Mouse (Mus musculus) ovary, postnatal 14 days (tissue): Measurements from ENCODE around the gene Rtkn.

Source experiments
- DNase-seq: peaks from one replicate; pipeline ENCODE4 v3.0.0; 2022; ENCODE audit warnings: low spot score

Rtkn gene

DNA sequence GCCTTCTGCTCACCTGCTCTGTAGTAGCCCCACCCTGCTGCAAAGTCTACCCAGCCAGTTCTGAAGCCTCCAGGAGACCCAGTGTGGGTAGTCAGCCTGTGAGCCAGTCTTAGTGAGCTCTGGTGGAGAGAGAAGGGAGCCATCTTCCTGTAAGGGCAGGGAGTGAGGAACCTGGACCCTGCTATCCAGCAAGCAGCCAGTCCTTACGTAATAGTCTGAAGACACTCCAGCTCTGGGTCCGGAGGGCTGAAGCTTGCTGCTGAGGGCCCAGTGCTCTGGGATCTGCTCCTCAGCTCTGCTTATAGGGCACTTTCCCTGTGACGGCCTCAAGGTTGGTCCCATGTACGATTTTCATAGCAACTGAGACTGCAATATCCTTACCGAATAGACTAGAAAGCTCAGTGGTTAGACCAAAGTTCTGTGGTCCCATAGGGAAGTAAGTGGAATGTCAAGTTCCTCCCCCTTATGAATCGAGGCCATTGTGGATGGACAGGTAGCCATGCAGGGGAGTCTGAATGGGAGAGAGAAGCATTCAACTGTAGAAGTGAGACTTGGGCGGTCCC, at the start of gene Rtkn:
Rtkn (plus strand) TSS at position 513 of the 563 bp plus-strand sequence.
- no peak for DNase-seq

DNA sequence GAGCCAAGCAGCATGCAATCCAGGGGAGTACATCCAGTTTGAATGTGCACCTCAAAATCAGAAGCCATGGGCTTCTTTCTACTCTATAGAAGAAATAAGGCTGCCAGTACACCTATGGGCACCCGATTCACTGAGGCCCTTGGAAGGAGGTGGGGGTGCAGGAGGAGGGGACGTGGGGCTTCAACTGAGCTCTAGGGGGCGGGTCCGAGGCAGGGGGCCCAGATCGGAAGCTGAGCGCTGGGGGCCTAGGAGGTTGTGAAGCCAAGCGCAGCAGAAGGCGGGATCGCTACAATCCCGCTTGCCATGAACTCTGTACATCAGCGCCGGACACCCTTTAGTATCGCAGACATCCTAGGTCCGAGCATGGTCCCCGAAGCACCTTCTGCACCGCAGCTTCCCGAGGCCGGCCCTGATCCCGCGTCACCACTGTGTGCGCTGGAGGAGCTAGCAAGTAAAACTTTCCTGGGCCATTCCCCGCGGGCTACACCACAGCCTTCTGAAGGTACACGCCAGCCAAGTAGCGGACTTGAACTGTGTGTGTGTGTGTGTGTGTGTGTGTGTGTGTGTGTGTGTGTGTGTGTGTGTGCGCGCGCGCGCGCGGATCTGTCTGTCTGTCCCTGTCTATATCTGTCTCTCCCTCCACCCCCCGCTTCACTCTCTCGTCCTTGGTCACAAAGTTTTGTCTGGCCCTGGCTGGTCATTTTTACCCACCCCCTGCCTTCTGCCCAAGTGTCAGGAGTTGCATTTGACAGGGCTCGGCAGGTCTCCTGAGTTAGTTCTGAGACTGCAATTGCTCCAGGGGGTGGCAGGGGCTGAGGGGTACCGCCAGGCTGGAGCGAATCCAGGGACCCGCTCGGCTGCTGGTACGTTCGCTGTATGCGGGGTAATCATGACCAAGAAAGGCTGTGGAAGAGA, 48.9 kb upstream of the Rtkn start, which contains the start of gene Lbx2:
Lbx2 (plus strand) TSS at position 247 of the 915 bp plus-strand sequence.
- DNase-seq = no peak

DNA sequence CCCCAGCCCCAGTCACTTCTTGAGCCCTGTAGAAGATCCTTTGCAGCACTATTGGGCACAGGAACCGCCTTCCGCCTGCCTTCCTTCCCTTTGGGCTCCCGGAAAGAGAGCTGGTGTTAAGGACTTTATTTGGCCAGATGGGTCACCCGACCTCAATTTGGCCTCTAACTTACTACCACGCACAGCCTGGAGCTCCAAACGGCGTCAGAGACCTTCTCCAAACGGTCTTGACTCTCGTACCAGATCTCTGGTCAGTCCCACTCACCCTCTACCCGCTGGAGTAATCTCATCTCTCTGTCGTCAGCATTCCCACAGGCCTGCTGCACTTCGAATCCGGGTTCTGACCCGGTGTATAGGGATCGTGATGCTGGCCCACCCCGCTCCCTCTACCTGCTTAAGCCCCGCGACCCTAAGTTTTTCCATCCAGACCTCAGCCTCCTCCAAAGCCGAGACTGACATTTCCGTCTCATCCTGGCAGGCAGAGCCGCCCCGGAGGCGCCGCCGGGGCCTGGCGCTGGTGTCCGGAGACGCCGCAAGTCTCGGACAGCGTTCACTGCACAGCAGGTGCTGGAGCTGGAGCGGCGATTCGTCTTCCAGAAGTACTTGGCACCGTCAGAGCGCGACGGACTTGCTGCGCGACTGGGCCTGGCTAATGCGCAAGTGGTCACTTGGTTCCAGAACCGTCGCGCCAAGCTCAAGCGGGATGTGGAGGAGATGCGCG, 47.9 kb upstream of the Rtkn start:
- DNase-seq = no peak

DNA sequence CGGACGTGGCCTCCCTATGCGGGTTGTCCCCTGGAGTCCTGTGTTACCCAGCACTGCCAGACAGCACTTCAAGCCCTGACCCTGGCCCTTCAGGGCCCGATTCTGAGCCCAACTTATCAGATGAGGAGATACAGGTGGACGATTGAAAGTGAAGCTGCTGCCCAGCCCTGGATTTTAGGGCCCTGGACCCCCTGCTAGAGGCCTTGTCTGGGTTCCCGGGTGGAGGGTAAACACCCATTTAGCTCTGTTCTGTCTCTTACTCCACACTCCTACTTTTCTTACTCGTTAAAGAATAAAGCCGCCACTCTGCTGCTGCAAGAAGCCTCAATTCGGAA, 47.4 kb upstream of the Rtkn start:
- no peak for DNase-seq

DNA sequence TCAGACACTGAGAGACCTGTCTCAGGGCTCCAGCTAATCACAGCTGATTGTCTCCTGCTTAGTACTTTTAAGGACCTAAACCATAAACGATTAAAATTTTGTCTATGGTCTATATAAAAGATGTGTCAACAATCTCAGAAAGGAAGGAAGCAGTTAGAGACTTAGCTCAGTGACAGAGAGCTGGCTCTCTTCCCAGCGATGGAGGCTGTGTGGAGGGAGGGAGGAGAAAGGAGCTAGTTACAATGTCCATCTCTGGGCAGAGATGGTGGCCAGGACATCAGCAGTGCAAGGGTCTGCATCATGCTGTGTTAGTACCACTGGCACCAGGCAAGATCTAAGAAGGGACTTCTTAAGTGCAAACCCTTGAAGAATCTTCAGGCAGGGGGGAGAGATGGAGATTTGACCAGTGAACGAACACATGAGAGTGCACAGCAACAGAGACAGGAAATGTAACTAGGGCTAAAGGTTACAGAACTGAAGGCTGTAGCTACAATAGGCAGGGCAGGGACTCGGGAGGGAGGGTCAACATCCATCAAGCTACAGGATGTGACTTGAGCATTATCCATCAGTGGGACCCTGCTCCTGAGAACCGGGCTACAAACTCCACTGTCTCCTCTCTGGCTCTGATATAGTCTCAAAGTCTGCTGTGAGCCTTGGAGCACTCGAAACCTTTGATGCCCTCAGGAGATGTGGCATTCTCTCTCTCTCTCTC, 42.7 kb upstream of the Rtkn start:
- DNase-seq = no peak

DNA sequence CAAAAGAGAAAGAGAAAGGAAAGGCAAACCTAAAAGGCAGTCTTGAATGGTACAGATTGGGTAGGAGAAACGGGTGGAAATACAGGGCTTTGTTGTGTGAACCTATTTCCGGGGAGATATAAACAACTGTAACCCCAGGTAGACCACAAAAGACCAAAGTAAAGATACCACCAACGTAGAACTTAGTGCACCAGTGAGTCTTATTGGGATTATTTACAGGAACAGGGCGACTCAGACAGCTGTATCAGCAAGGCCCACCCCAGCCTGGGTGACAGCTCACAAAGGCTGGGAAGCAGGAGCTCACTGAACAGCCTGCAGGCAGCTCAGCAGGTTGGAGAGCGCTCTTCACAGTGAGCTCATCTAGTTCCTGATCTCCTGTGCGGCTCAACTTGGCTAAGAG, 39.3 kb upstream of the Rtkn start:
- DNase-seq = no peak

DNA sequence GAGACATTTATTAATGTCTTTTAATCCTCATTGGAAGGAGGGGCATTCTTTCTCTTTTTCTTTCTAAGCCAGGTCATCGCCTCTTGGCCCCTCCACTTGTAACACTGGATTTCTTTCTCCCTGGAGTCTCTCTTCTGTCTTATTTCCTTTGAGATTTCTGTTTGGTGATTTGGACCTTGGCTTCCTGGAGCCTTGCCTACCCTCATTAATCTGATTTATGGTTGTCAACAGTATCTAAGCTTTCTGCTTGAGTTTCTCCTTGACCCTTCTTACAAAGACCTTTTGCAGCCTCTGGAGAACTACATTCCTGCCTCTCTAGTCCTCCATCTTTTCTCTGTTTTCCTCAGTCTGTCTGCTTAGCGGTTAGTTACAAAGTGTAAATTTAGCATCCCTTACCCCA, 36.9 kb upstream of the Rtkn start:
- no peak for DNase-seq

DNA sequence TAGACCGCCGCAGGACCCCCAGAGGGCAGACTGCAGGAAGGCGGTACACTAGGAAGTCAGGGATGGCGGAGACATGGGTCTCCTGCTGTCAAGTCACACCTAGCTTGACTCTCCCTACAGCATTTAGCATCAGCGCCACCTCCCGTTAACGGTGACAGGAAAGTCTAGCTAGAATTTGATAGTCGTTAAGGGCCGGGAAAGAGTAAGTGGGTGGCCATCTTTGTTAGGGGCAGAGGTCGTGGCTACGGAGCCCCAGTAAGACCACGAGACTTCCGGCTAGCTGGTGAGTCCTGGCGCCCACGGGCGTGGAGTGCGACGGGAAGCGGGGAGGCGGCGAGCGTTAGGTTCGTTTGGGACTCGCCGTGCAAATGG, 34.0 kb upstream of the Rtkn start, which contains the start of the genes Ccdc142 and Gm42688:
Ccdc142 (plus strand) TSS at position 286 of the 372 bp plus-strand sequence.
Gm42688 (plus strand) TSS at position 302 of the 372 bp plus-strand sequence.
- peak; percentile 69 for DNase-seq

DNA sequence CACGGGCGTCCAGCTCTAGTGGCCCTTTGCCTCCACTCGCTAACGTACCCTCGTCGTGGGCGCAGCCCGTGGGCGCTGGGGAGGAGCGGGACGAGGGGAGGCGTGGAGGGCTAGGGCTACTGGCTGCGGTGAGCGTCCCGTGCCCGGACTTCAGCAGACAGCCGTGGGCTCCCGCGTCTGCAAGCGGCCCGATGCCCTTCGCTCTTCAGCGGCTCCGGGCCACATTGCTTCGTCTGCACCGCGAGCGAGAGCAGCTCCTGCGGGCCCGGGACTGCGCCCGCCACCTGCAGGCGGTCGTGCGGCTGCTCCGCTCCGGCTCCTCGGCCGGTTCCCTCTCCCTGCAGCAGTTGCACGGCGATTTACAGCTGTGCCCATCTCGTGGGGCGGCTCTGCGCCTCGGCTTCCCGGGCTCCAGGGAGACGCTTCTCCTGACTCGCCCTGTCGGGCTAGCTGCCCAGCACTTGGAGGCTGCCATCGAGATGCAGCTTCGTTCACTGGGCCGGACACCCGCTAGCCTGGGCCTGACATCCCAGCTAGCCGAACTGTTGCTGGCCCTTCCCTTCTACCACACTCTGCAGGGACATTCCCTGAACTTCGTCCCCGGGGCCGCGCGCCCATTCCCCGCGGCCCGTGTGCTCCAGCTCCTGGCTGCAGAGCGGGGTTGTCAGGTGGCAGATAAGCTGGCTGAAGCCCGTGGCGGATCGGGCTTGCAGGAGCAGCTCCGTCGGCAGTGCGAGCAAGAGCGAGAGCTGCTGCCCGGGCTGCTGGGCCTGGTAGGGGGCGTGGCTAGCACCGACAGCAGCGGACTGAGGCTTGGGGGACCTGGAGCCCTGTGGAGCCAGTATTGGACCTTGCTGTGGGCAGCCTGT, 33.3 kb upstream of the Rtkn start:
- DNase-seq = peak; percentile 53

DNA sequence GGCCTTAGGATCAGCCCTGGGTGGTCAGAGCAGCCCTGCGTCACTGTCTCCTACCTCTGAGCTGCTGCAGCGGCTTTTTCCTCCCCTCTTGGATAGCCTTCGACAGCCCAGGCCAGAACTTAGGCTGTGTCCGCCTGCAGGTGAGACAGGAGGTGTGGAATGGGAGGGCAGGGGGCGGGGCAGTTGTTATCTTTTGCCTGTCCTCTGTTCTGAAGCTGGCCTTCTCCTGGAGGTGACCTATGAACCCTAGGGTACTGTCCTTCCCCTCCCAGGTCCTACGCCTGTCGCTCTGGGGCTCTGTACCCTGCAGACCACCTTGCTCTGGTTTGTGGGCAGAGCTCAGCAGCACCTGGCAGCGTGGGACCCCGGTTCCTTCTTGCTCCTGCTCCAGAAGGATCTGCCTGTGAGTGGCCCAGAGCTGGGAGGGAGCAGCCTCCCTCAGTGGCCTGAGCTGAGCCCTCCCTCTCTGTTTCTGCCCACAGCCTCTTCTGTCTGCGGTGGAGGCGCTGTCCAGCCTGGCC, 32.1 kb upstream of the Rtkn start:
- no peak for DNase-seq

DNA sequence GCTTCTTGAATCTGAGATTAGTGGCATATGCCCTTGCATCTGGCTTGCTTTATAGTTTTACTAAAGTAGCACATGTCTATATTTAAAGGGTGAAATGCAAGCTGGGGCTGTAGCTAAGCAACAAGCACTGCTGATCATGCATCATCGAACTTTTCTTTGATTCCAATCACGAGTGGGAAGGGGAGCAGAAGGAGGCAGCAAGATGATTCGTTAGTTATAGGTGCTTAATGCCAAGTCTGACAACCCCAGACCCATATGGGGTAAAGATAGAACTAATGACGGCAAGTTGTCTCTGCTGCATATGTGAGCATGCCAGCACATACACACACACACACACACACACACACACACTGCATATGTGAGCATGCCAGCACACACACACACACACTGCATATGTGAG, 31.1 kb upstream of the Rtkn start:
- DNase-seq = no peak

DNA sequence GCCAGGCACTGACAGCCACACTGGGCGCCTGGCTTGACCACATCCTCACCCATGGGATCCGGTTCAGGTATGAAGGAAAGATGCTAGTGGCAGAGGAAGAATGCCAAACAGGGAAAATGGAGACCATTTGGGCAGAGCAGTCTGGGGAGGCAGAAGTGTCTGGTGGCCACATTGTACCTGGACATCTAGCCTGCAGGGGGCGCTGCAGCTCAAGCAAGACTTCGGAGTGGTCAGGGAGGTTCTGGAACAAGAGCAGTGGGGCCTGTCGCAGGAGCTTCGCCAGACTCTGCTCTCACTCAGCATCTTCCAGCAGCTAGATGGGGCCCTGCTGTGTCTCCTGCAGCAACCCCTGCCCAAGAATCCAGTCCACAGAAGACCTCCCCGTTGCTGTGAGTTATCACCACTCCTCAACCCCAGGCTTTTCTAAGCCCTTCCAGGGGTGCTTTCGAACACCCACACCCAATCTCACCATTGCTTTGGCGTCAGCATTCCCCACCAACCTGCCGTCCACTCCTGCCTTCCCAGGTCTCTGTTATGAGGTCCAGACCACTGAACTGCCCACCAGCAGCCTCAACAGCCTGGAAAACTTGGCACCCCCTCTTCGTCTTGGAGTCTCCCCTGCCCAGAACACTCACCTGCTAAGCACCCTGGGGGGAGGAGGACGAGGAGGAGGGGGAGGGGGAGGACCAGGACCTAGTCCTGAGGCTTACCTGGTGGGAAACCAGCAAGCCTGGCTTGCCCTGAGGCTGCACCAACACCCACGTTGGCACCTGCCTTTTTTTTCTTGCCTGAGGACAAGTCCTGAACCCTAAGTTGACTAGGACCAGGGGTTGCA, 27.5 kb upstream of the Rtkn start:
- DNase-seq = peak; percentile 76

DNA sequence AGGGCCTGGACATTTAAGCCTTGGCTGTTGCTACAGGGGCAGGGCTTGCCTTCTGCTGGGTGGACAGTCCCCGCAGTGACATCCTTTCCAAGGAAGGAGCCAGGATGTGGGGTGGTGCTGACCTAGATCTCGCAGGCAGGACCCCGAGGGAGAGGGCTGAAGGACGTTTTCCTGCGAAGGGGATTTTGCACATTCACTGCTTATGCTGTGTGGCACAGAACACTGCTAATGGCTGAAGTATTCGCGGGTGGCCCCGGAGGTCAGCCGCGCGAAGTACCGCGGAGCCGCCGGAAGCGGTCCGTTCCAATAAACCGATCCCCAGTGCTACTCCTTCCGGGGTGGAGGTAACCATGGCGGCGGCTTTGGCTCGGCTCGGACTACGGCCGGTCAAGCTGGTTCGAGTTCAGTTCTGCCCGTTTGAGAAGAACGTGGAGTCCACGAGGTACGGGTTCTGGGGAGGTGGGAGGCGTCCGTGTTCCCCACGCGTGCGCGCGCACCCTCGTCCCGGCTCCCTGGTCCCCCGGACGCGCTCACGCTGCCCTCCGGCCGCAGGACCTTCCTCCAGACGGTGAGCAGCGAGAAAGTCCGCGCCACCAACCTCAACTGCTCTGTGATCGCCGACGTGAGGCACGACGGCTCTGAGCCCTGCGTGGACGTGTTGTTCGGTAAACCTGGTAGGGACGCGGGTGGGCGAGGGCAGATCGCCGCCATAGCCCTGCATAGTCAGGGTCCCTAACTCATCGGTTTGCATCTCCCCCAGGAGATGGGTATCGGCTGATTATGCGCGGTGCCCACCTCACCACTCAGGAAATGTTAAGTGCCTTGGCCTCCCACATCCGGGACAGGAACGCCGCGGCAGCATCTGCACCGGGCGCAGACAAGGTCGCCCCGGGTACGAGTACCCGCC, 26.2 kb upstream of the Rtkn start, which contains the start of gene Mrpl53:
Mrpl53 (plus strand) TSS at position 279 of the 907 bp plus-strand sequence.
- DNase-seq = peak; percentile 80

DNA sequence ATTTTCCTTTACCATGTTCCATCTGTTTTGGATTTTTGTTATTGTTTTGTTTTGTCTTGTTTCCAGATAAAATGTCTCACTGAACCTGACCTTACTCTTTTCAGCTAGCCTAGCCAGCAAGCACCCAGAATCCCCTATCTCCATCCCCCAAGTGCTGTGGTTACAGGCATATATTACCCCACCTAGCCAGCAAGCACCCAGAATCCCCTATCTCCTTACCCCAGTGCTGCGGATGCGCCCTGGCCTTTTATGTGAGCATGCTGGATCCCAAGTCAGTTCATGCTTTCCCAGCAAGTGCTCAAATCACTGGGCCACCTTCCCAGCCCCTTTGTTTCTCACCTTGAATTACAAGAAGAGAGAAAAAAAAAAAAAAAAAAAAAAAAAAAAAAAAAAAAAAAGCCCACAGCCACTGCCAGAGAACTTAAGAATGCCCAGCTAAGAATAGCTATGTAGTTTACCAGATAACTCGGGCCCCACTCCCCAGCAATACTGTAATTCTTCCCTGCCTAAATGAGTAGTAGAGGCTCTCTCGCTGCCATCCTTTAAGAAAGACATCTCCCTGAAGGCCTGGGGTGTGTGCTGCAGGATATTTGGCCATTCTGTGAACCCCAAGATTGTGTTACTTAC, 23.6 kb upstream of the Rtkn start:
- no peak for DNase-seq

DNA sequence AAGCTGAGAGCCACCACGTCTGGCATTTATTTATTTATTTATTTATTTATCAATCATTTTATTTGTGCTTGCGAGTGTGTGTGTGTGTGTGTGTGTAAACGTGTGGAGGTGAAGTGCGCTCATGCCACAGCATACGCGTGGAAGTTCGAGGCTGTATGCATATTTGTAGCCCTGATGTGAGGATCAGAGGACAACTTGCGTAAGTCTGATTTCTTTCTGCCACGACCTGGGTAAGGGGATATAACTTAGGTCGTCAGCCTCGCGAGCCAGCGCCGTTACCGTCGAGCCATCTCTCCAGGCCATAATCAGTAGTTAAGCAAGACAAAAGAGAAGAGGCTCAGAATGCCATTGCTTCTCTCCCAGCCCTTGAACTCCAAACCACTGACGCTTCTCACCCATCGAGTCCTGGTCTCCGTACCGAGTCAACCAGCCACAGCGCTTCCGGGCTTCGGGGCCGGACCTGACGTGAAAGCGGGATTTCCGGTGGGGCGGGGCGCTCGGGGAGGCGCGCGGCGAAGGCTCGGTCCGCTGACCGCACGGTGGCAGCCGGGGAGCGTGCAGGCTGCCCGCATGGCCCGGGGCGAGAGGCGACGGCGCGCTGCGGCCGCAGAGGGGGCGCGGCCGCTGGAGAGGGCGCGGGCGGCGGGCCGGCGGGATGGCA, 20.1 kb upstream of the Rtkn start, which contains the start of gene Mogs:
Mogs (plus strand) TSS at position 486 of the 661 bp plus-strand sequence.
- DNase-seq = peak; percentile 92

DNA sequence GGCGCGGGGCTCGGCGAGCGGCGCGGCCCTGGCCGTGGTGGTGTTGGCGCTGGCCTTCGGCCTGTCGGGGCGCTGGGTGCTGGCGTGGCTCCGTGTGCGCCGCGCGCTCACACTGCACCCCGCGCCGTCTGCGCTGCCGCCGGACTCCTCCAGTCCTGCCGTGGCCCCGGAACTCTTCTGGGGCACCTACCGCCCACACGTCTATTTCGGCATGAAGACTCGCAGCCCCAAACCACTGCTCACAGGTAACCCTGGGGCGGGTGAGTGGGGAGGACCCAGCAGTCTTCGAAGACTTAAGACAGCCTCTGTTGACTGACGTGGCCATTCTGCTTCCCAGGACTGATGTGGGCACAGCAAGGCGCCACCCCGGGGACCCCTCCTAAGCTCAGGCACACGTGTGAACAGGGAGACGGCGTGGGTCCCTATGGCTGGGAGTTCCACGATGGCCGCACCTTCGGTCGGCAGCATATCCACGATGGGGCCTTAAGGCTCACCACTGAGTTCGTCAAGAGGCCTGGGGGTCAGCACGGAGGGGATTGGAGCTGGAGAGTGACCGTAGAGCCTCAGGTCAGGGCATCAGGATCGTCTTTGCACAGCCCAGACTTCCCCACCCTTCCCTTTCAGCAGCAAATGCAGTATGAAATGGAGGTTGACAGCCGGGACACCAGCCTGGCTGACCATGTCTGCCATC, 19.4 kb upstream of the Rtkn start:
- DNase-seq = no peak
